Mouse (Mus musculus): Measurements from ENCODE around the gene Dnajc14.
A peak's percentile ranks its signal among the peaks of the same experiment; 100 is the strongest.

Dnajc14 gene

GRCm38 (mm10) chr10:128803771-128804270, at the start of gene Dnajc14:
Dnajc14 (plus strand) TSS chr10:128804062.
- peak; percentile 73 for DNase-seq (ENCODE audit: low spot score)

GRCm38 (mm10) chr10:128772895-128773294, 31.0 kb upstream of the Dnajc14 start:
- DNase-seq (ENCODE audit: low spot score), result no peak

- DNase-seq (ENCODE audit: low spot score), result no peak
Observed at GRCm38 (mm10) chr10:128773685-128774084, 30.2 kb upstream of the Dnajc14 start.

GRCm38 (mm10) chr10:128778441-128778840, 25.4 kb upstream of the Dnajc14 start:
- DNase-seq (ENCODE audit: low spot score), result no peak

GRCm38 (mm10) chr10:128779011-128779795, 24.7 kb upstream of the Dnajc14 start:
- peak; percentile 81 for DNase-seq (ENCODE audit: low spot score)

GRCm38 (mm10) chr10:128780200-128780599, 23.7 kb upstream of the Dnajc14 start:
- no peak for DNase-seq (ENCODE audit: low spot score)

- DNase-seq (ENCODE audit: low spot score), result no peak
Observed at GRCm38 (mm10) chr10:128790398-128791124, 13.3 kb upstream of the Dnajc14 start, which contains the start of gene Mmp19. Mmp19 (plus strand) TSS chr10:128790910.

- DNase-seq (ENCODE audit: low spot score), result no peak
Observed at GRCm38 (mm10) chr10:128792041-128792440, 11.8 kb upstream of the Dnajc14 start.

- no peak for DNase-seq (ENCODE audit: low spot score)
Observed at GRCm38 (mm10) chr10:128793258-128793657, 10.6 kb upstream of the Dnajc14 start.

GRCm38 (mm10) chr10:128794391-128794790, 9.5 kb upstream of the Dnajc14 start:
- no peak for DNase-seq (ENCODE audit: low spot score)

- DNase-seq (ENCODE audit: low spot score), result no peak
Observed at GRCm38 (mm10) chr10:128795581-128795980, 8.3 kb upstream of the Dnajc14 start.

- peak; percentile 26 for DNase-seq (ENCODE audit: low spot score)
Observed at GRCm38 (mm10) chr10:128798676-128799075, 5.2 kb upstream of the Dnajc14 start.

GRCm38 (mm10) chr10:128801981-128802495, 1.8 kb upstream of the Dnajc14 start:
- DNase-seq (ENCODE audit: low spot score), result peak; percentile 40

GRCm38 (mm10) chr10:128802956-128803355, 906 bp upstream of the Dnajc14 start:
- peak; percentile 40 for DNase-seq (ENCODE audit: low spot score)

- no peak for DNase-seq (ENCODE audit: low spot score)
Observed at GRCm38 (mm10) chr10:128803361-128803760, 501 bp upstream of the Dnajc14 start.

- peak; percentile 81 for DNase-seq (ENCODE audit: low spot score)
Observed at GRCm38 (mm10) chr10:128804271-128805091, 619 bp downstream of the Dnajc14 start, which contains the start of gene Tmem198b. Tmem198b (minus strand) TSS chr10:128804370.

- peak; percentile 96 for DNase-seq (ENCODE audit: low spot score)
Observed at GRCm38 (mm10) chr10:128805092-128806000, 1.5 kb downstream of the Dnajc14 start.

GRCm38 (mm10) chr10:128806086-128806485, 2.2 kb downstream of the Dnajc14 start:
- DNase-seq (ENCODE audit: low spot score), result no peak

- no peak for DNase-seq (ENCODE audit: low spot score)
Observed at GRCm38 (mm10) chr10:128807018-128807417, 3.2 kb downstream of the Dnajc14 start.

- no peak for DNase-seq (ENCODE audit: low spot score)
Observed at GRCm38 (mm10) chr10:128817033-128817432, 13.2 kb downstream of the Dnajc14 start, which contains the start of gene Sarnp. Sarnp (plus strand) TSS chr10:128817333.

GRCm38 (mm10) chr10:128820217-128820616, 16.4 kb downstream of the Dnajc14 start:
- DNase-seq (ENCODE audit: low spot score), result no peak
